Mouse (Mus musculus) lung, adult 2 months (tissue): ENCODE measurements around the gene Krt39. TPM values are rescaled to one million over a fixed set of nuclear protein-coding genes. Genes with fewer than 3 reads are reported as not detected.

Source experiments
- DNase-seq: peaks from one replicate; pipeline ENCODE4 v3.0.0; 2022
- H3K4me1 ChIP-seq: fragments of 200-500 bp; 2 replicates; pipeline ENCODE4 v1.6.1; 2011; ENCODE audit warnings: low read length; ENCODE audit not compliant: control insufficient read depth, insufficient read depth
- H3K4me3 ChIP-seq: fragments of 200-500 bp; replicated peaks from 2 replicates; pipeline ENCODE3; 2011; ENCODE audit warnings: low read depth, mild to moderate bottlenecking, control low read depth, low read length; ENCODE audit errors: extremely low read depth
- CTCF ChIP-seq: fragments of 200-500 bp; IDR thresholded peaks from 2 replicates; pipeline ENCODE4 v1.5.1; 2011; ENCODE audit warnings: mild to moderate bottlenecking, low read length, control low read depth; ENCODE audit not compliant: insufficient read depth
- POLR2A ChIP-seq: fragments of 200-500 bp; IDR thresholded peaks from 2 replicates; pipeline ENCODE4 v1.6.1; 2011; ENCODE audit warnings: low read depth, mild to moderate bottlenecking, control low read depth, low read length, borderline replicate concordance; ENCODE audit errors: extremely low read depth
- WGBS: fragments of 180-500 bp; shearing (Covaris S2); methylation state at CpG from one replicate; pipeline ENCODE4 v1.1.7; 2018; 5-methylcytosine and 5-hydroxymethylcytosine counted together
- polyA plus RNA-seq: library from polyadenylated mRNA; depleted of rRNA; stranded (reverse); fragments of >200 nt; gene quantifications from 2 replicates; pipeline ENCODE4 v1.2.3, GENCODE M21; 2012; rRNA removed

Krt39 gene
- polyA plus RNA-seq, 1 experiment: not detected

DNA sequence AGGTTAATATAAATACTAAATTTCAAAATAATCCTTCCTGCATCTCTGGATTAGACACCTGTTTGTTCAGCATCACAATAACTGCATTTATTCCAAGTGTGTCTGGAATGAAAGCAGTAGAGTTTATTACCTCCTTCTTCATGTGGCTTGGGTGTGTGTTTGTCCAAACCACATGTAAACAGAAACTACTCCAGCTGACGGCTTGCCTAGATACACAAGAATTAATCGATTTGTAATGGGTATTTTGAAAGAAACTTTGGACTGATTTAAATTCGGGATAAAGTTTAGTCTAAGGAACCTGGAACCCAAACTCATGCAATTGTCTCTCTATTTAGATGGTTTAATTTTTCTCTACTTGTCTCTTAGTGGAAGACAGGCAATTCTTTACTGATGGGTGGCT, 46.2 kb downstream of the Krt39 start:
- Histone ChIP-seq H3K4me3 (no peak overlapping the region), H3K4me1 (no peaks in the 10 kb centered on the region; the same call in 1 of the 2 replicates)
- TF ChIP-seq CTCF (no peak), POLR2A (no peak)
- 56% methylated on average over 3 of the region's 3 CpGs for WGBS
- DNase-seq: no peak

DNA sequence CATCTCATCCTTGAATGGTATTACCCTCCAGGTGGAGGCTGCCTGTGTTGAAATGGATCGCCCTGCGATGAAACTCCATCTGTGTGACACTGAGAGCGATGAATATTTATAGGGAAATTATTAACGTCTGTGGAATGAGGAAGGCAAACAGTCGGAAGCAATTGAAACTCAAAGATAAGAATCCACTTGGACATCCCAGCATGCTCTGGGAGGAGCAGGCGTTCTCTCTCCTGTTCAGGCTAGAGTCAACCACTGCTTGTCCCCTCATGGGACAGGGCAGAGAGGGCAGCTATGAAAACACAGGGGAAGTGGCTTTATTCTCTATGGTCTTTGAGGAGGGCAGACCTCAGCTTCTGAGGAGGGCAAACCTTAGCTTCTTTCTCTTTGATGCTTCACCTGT, 47.7 kb downstream of the Krt39 start:
- 57% methylated on average over 6 of the region's 6 CpGs for WGBS
- TF ChIP-seq CTCF (no peak), POLR2A (peak; percentile 43; the same call in 1 of the 2 replicates)

DNA sequence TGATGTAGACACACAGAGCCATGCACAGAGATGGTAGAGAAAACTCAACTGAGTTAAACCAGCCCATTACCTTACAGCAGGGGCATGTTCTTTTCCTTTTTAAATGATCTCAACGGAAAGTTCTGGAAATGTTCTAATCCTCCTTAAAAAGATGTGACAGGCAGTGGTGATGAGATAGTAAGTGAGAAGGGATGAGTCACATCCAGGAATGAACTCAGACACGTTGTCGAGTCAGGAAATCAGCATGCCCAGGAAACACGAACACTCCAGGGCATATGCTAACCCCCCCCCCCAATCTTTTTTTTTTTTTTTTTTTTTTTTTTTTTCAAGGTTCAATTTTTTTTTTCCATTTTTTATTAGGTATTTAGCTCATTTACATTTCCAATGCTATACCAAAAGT, 48.7 kb downstream of the Krt39 start:
- Histone ChIP-seq H3K4me3 (no peak overlapping the region), H3K4me1 (no peaks in the 10 kb centered on the region; the same call in none of the 2 replicates)
- TF ChIP-seq CTCF (no peak), POLR2A (no peak)
- DNase-seq: no peak
- WGBS: 44% methylated on average over 4 of the region's 4 CpGs

More for the DNA sequence above, 47.7 kb downstream of the Krt39 start:
- H3K4me1 ChIP-seq: no peaks in the 10 kb centered on the region; the same call in none of the 2 replicates
- no peak overlapping the region for H3K4me3 ChIP-seq
- peak; percentile 41 for DNase-seq

DNA sequence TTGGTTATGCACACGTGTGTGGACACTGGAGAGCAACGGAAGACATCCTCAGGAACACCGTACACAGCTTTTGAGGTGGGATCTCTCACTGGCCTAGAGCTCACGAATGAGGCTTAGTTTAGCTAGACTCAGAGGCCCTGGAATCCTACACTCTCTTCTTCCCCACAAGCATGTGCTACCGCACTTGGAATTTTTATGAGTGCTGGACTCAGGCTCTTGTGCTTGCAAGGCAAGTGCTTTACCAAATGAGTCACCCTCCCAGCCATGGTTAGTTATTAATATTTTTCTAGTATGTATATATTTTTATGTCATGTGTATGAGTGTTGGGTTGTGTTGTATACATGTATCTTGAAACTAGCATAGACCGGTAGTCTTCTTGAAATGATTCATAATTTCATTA, 49.2 kb downstream of the Krt39 start:
- DNase-seq: peak; percentile 38
- WGBS: 65% methylated on average over 6 of the region's 6 CpGs
- Histone ChIP-seq H3K4me3 (no peak overlapping the region), H3K4me1 (no peaks in the 10 kb centered on the region; the same call in none of the 2 replicates)
- no peak for TF ChIP-seq POLR2A
- TF ChIP-seq CTCF: no peak

DNA sequence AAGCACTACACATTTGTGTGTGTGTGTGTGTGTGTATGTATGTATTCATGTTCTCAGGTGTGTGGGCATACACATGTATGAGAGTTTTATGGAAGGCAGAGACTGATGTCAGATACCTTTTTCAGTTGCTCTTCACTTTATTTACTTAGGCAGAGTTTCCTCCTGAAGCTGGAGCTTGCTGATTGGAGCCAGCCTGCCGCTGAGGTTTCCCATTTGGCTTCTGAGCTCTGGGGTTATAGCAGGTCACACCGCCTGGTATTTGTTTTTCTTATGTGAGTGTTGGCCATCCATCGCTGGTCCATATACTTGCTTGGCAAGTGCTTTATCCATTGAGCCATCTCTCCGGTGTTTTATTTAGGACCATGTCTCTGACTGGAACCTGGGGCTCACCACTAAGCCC, 51.9 kb downstream of the Krt39 start:
- TF ChIP-seq POLR2A (no peak), CTCF (no peak)
- Histone ChIP-seq H3K4me3 (no peak overlapping the region), H3K4me1 (no peaks in the 10 kb centered on the region; the same call in none of the 2 replicates)
- whole genome bisulfite sequencing: 36% methylated on average over 4 of the region's 4 CpGs
- DNase-seq: no peak

DNA sequence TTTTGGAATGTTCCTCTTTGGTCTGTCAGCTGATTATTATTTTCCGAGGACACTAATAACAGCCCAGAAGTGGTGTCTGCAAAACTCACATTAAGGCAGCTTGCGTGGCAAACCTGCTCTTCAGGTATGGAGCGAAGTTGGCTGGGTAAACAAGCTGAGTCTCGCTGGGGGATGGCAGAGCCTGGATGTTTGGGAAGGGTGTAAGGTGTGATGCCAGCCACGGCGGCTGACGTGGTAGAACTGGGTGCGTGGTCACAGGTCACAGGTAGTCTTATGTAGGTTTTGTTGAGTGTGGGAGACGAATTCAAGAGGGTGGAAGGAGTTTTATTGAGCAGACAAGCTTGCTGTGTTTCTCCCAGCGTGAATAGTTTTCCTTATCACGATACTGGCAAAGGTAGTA, 52.6 kb downstream of the Krt39 start:
- no peak for DNase-seq
- Histone ChIP-seq H3K4me1 (no peaks in the 10 kb centered on the region; the same call in none of the 2 replicates), H3K4me3 (no peak overlapping the region)
- TF ChIP-seq CTCF: no peak
- 59% methylated on average over 11 of the region's 11 CpGs for WGBS

DNA sequence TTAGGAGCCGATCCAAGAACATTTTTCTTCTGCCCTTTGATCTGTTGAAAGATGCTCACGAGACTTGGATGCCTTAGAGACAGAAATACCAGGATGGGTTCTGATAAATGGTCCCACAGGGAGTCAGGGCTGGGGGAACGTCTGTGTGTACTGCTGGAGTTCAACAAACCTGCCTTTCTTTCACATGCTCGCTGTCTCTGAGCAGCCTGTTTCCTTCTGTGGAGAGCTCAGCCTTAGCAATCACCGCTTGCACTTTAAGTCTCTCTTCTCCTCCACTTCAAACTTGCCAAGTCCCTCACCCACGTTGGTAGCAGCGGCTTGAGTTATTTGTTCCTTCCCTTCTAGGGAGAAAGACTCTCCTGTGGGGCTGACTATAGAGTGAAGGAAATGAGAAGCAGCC, 54.8 kb downstream of the Krt39 start:
- no peak for DNase-seq
- 10% methylated on average over 7 of the region's 7 CpGs for WGBS
- Histone ChIP-seq H3K4me1 (no peaks in the 10 kb centered on the region; the same call in none of the 2 replicates), H3K4me3 (no peak overlapping the region)
- no peak for TF ChIP-seq POLR2A
- TF ChIP-seq CTCF: no peak

DNA sequence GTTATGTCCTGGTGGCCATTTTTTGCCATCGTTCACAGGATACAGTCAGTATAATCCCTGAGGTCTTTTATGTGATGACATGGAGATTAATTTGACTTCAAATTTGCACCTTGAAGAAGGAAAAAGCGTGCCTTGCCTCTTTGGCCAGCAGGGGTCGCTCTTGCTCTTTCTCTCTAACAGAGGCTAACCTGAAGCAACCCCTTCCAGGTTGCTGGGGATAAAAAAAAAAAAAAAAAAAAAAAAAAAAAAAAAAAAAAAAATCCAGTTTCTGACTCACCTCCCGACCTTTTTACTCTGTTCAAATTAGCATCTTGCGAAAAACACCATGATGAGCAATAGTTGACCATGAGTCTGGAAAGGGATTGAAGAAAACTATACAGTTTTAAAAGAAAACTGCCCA, 56.3 kb downstream of the Krt39 start:
- WGBS: 5% methylated on average over 5 of the region's 5 CpGs
- H3K4me3 ChIP-seq: no peak overlapping the region
- peak; percentile 80 for TF ChIP-seq CTCF
- TF ChIP-seq POLR2A: no peak
- peak; percentile 75 for DNase-seq
- H3K4me1 ChIP-seq: no peaks in the 10 kb centered on the region; the same call in 1 of the 2 replicates

Other genes with a start within 250 kb of the Krt39 start
- not detected in 2 replicates for gene Krt24, start 236.1 kb downstream of the Krt39 start, polyA plus RNA-seq
- not detected in 2 replicates for gene Krt25, start 198.4 kb downstream of the Krt39 start, polyA plus RNA-seq
- gene Krt26, start 183.4 kb downstream of the Krt39 start, polyA plus RNA-seq: not detected in 2 replicates
- gene Krt27, start 170.2 kb downstream of the Krt39 start, polyA plus RNA-seq: not detected in 2 replicates
- 0.11 and 0.15 TPM in 2 replicates for gene Krt28, start 146.4 kb downstream of the Krt39 start, polyA plus RNA-seq
- 1.0 and 1.1 TPM in 2 replicates for gene Krt10, start 132.0 kb downstream of the Krt39 start, polyA plus RNA-seq
- 0.06 TPM in 1 of 2 replicates, not detected in the other for gene Krt12, start 99.1 kb downstream of the Krt39 start, polyA plus RNA-seq
- 0.72 TPM in 1 of 2 replicates, not detected in the other for gene Krt20, start 83.2 kb downstream of the Krt39 start, polyA plus RNA-seq
- 20.2 and 26.1 TPM in 2 replicates for gene Krt23, start 28.2 kb downstream of the Krt39 start, polyA plus RNA-seq
- gene Krt40, start 21.8 kb upstream of the Krt39 start, polyA plus RNA-seq: not detected in 2 replicates
- 1.2 TPM in 1 of 2 replicates, not detected in the other for gene Krtap3-3, start 29.5 kb upstream of the Krt39 start, polyA plus RNA-seq
- 8.7 TPM in 1 of 2 replicates, not detected in the other for gene Krtap3-2, start 35.5 kb upstream of the Krt39 start, polyA plus RNA-seq
- not detected in 2 replicates for gene Gm11939, start 38.1 kb upstream of the Krt39 start, polyA plus RNA-seq
- not detected in 2 replicates for gene Krtap3-1, start 45.3 kb upstream of the Krt39 start, polyA plus RNA-seq
- not detected in 2 replicates for gene Krtap1-5, start 59.7 kb upstream of the Krt39 start, polyA plus RNA-seq
- not detected in 2 replicates for gene Krtap1-4, start 62.3 kb upstream of the Krt39 start, polyA plus RNA-seq
- gene Krtap1-3, start 70.0 kb upstream of the Krt39 start, polyA plus RNA-seq: not detected in 2 replicates
- not detected in 2 replicates for gene Krtap9-3, start 76.8 kb upstream of the Krt39 start, polyA plus RNA-seq
- not detected in 2 replicates for gene Gm11938, start 82.0 kb upstream of the Krt39 start, polyA plus RNA-seq
- gene Gm11937, start 88.9 kb upstream of the Krt39 start, polyA plus RNA-seq: not detected in 2 replicates
- not detected in 2 replicates for gene Krtap2-4, start 93.5 kb upstream of the Krt39 start, polyA plus RNA-seq
- not detected in 2 replicates for gene Gm11562, start 99.1 kb upstream of the Krt39 start, polyA plus RNA-seq
- not detected in 2 replicates for gene Krtap4-1, start 106.9 kb upstream of the Krt39 start, polyA plus RNA-seq
- gene Krtap4-2, start 113.7 kb upstream of the Krt39 start, polyA plus RNA-seq: not detected in 2 replicates
- gene Krtap4-7, start 122.8 kb upstream of the Krt39 start, polyA plus RNA-seq: not detected in 2 replicates
- gene Gm11555, start 128.9 kb upstream of the Krt39 start, polyA plus RNA-seq: not detected in 2 replicates
- not detected in 2 replicates for gene Gm11563, start 137.6 kb upstream of the Krt39 start, polyA plus RNA-seq
- not detected in 2 replicates for gene Krtap4-6, start 144.6 kb upstream of the Krt39 start, polyA plus RNA-seq
- gene Gm14190, start 169.4 kb upstream of the Krt39 start, polyA plus RNA-seq: not detected in 2 replicates
- not detected in 2 replicates for gene Gm14180, start 213.0 kb upstream of the Krt39 start, polyA plus RNA-seq